Mouse (Mus musculus): ENCODE data around the gene Tspan1. TPM values are rescaled to one million over a fixed set of nuclear protein-coding genes. Genes with fewer than 3 reads are reported as not detected.

The Tspan1 gene
- total and polyA plus RNA-seq, 3 experiments: 0.03 to 0.08 TPM; not detected in 1

DNA sequence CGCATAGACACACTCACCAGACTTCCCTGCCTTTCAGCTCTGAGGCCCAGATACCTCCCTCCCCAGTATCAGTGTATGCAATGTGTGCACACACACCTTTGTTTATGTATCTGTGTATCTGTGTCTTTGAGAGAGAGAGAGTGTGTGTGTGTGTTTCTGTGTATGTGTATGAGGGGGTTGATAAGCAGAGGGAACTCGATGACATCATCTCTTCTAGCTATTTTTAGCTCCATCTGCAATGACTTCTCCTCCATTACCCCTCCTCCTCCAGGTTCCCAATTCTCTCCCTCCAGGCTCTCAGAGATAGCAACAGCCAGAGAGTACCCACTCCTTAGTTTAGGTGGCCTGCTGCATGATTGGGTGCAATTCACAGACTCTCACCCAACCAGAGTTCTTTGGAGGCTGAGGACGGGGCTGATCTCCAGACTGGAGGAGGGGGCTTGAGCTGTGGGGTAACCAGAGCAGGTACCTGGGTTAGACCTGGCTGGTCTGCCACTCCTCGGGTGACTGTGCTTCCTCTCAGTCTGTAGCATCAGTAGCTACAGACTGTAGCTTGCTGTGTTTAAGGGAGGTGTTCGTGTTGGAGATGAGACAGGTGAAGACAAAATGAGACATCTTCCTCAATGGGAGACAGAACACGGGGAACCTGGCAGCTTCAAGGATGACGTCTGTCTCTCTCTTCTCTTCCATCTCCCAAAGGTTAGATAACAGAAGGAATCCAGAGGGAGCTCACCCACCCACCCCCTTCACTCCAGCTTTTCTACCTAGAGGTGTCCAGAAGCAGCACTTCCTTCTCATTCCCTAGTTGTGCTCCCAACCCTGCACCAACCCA is 8.5 kb upstream of the Tspan1 start:
- no peak overlapping the region for H3K9ac ChIP-seq (ENCODE audit: control insufficient read depth, low read depth, low read length, poor library complexity, severe bottlenecking)
- H3K79me2 ChIP-seq (ENCODE audit: control insufficient read depth, insufficient read depth, low read length, poor library complexity): no peaks in the 10 kb centered on the region
- H3K27ac ChIP-seq (ENCODE audit: control insufficient read depth, low read depth, low read length): no peak overlapping the region
- DNase-seq (ENCODE audit: low read depth, low spot score): peak; percentile 64
- peaks cover 2 to 22% of the 10 kb centered on the region in 2 experiments; a peak in 2 of 4 replicates for H3K4me1 ChIP-seq (ENCODE audit: control insufficient read depth in 1 of 2, insufficient read depth in 2 of 2, low read length in 2 of 2)
- TF ChIP-seq GATA1 (IDR thresholded peaks at IDR 0.05; ENCODE audit: low read depth, low read length) (peak; percentile 44; the same call in 1 of the 2 replicates), TBP (IDR thresholded peaks at IDR 0.05; ENCODE audit: low read depth, low read length) (no peak), CTCF (IDR thresholded peaks at IDR 0.05 in 2 of 3, conservative IDR thresholded peaks at IDR 0.05 in 1 of 3; ENCODE audit: control insufficient read depth in 1 of 3, insufficient read depth in 1 of 3, low read depth in 2 of 3, low read length in 3 of 3, poor library complexity in 1 of 3, severe bottlenecking in 1 of 3) (no peak), TAL1 (IDR thresholded peaks at IDR 0.05; ENCODE audit: low read length) (peak; percentile 44), ETS1 (IDR thresholded peaks at IDR 0.05; ENCODE audit: low read depth, low read length) (peak; percentile 84), EP300 (IDR thresholded peaks at IDR 0.05; ENCODE audit: low read depth in 1 of 2, low read length in 2 of 2) (peak in 1 of 2 experiments; percentile 16; a peak in 1 of 4 replicates), MEF2A (IDR thresholded peaks at IDR 0.05; ENCODE audit: extremely low read depth, insufficient replicate concordance, low read depth, low read length, poor library complexity, severe bottlenecking) (0 out of 2 replicates have a peak, but pooled peaks have one; percentile 79)
- H3K9me3 ChIP-seq (replicated peaks; ENCODE audit: insufficient read depth, low read length): no peaks in the 10 kb centered on the region
- peaks cover 0 to 12% of the 10 kb centered on the region in 2 experiments; a peak in 2 of 4 replicates for H3K36me3 ChIP-seq (ENCODE audit: control insufficient read depth in 1 of 2, insufficient read depth in 2 of 2, low read length in 2 of 2)
- no peaks in the 10 kb centered on the region for H3K27me3 ChIP-seq (ENCODE audit: control insufficient read depth in 1 of 2, insufficient read depth in 2 of 2, low read length in 2 of 2)
- H3K4me3 ChIP-seq (ENCODE audit: control insufficient read depth in 1 of 2, insufficient read depth in 1 of 2, low read depth in 2 of 2, low read length in 2 of 2): no peak overlapping the region

- no peaks in the 10 kb centered on the region for H3K79me2 ChIP-seq (ENCODE audit: control insufficient read depth, insufficient read depth, low read length, poor library complexity)
- H3K27ac ChIP-seq (ENCODE audit: control insufficient read depth, low read depth, low read length): no peak overlapping the region
- no peaks in the 10 kb centered on the region for H3K9me3 ChIP-seq (replicated peaks; ENCODE audit: insufficient read depth, low read length)
- H3K27me3 ChIP-seq (ENCODE audit: control insufficient read depth in 1 of 2, insufficient read depth in 2 of 2, low read length in 2 of 2): no peaks in the 10 kb centered on the region
- H3K4me1 ChIP-seq (ENCODE audit: control insufficient read depth in 1 of 2, insufficient read depth in 2 of 2, low read length in 2 of 2): peaks cover 2 to 22% of the 10 kb centered on the region in 2 experiments; a peak in 2 of 4 replicates
- no peak for DNase-seq (ENCODE audit: low read depth, low spot score)
- no peak for TF ChIP-seq NRF1 (IDR thresholded peaks at IDR 0.05; ENCODE audit: insufficient read depth, low read depth, low read length, poor library complexity, severe bottlenecking)
- no peak overlapping the region for H3K9ac ChIP-seq (ENCODE audit: control insufficient read depth, low read depth, low read length, poor library complexity, severe bottlenecking)
- H3K36me3 ChIP-seq (ENCODE audit: control insufficient read depth in 1 of 2, insufficient read depth in 2 of 2, low read length in 2 of 2): peaks cover 0 to 12% of the 10 kb centered on the region in 2 experiments; a peak in 2 of 4 replicates
- no peak overlapping the region for H3K4me3 ChIP-seq (ENCODE audit: control insufficient read depth in 1 of 2, insufficient read depth in 1 of 2, low read depth in 2 of 2, low read length in 2 of 2)
Measured at GRCm38 (mm10) chr4:116175136-116175535, 7.7 kb upstream of the Tspan1 start.

DNA sequence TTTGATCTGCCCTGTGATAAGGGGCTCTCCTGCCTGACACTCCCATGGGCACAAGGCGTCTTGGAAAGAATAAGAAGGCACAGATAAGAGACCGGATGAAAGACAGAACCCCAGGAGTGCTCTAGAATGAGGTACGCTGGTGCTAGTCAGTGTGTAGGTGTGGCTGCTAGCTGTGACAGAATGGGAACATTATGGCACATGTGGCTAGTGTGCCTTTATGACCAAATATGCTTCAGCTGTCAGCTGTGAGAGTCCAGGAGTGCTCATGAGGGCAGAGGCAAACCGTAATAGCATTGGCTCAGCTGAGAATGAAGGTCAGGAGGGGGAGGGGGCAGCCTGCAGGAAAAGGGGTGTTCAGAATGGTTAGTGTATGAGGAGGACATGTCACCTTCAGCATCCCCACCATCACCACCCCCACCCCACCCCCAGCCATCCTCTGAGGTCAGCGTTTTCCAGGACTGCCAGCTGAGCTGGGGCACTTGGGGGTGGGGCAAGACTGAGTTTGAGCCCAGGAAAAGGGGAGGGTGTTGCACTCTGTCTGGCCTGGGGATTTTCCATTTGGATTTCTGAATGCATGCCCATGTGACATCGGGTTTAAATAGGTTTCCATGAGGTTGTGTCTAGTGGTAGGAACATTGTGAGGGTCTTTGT is 7.2 kb upstream of the Tspan1 start:
- H3K79me2 ChIP-seq (ENCODE audit: control insufficient read depth, insufficient read depth, low read length, poor library complexity): no peaks in the 10 kb centered on the region
- no peak overlapping the region for H3K4me3 ChIP-seq (ENCODE audit: control insufficient read depth in 1 of 2, insufficient read depth in 1 of 2, low read depth in 2 of 2, low read length in 2 of 2)
- no peaks in the 10 kb centered on the region for H3K9me3 ChIP-seq (replicated peaks; ENCODE audit: insufficient read depth, low read length)
- peaks cover 0 to 12% of the 10 kb centered on the region in 2 experiments; a peak in 2 of 4 replicates for H3K36me3 ChIP-seq (ENCODE audit: control insufficient read depth in 1 of 2, insufficient read depth in 2 of 2, low read length in 2 of 2)
- no peak overlapping the region for H3K27ac ChIP-seq (ENCODE audit: control insufficient read depth, low read depth, low read length)
- peaks cover 2 to 22% of the 10 kb centered on the region in 2 experiments; a peak in 2 of 4 replicates for H3K4me1 ChIP-seq (ENCODE audit: control insufficient read depth in 1 of 2, insufficient read depth in 2 of 2, low read length in 2 of 2)
- H3K27me3 ChIP-seq (ENCODE audit: control insufficient read depth in 1 of 2, insufficient read depth in 2 of 2, low read length in 2 of 2): no peaks in the 10 kb centered on the region
- no peak overlapping the region for H3K9ac ChIP-seq (ENCODE audit: control insufficient read depth, low read depth, low read length, poor library complexity, severe bottlenecking)
- no peak for DNase-seq (ENCODE audit: low read depth, low spot score)
- no peak for TF ChIP-seq POLR2AphosphoS2 (IDR thresholded peaks at IDR 0.05; ENCODE audit: low read length)
- 0 out of 2 replicates have a peak, but pooled peaks have one; percentile 16 for TF ChIP-seq GATA1 (IDR thresholded peaks at IDR 0.05; ENCODE audit: low read depth, low read length)
- TF ChIP-seq HCFC1 (IDR thresholded peaks at IDR 0.05; ENCODE audit: low read depth, low read length): no peak
- no peak for TF ChIP-seq MAX (IDR thresholded peaks at IDR 0.05; ENCODE audit: low read length)
- TF ChIP-seq USF2 (IDR thresholded peaks at IDR 0.05; ENCODE audit: borderline replicate concordance in 1 of 2, insufficient read depth in 1 of 2, low read depth in 1 of 2, low read length in 2 of 2): no peak
- TF ChIP-seq KAT2A (conservative IDR thresholded peaks at IDR 0.05; ENCODE audit: low read depth, low read length): no peak
- TF ChIP-seq MYC (IDR thresholded peaks at IDR 0.05; ENCODE audit: low read depth, low read length): no peak

All from MEL (cell line).